Mouse (Mus musculus) stomach, postnatal 0 days (tissue): ENCODE results near the gene Gm26920.

ENCODE experiments used
- CTCF ChIP-seq: IDR thresholded peaks from 2 replicates; pipeline ENCODE4 v1.5.1; 2016; ENCODE audit warnings: antibody characterized with exemption, low read depth, mild to moderate bottlenecking, moderate library complexity
- EP300 ChIP-seq: optimal IDR thresholded peaks from 2 replicates; pipeline ENCODE3; 2016; ENCODE audit warnings: antibody characterized with exemption

GRCm38 (mm10) chr7:30116076-30116475 lies 25.9 kb upstream of the Gm26920 start:
- TF ChIP-seq CTCF: no peak
- TF ChIP-seq EP300: no peak
